Mouse (Mus musculus) inflammation-experienced regulatory T-cells, adult 6 months (primary cell): Measurements from ENCODE around the gene Cyb561a3. TPM values are rescaled to one million over a fixed set of nuclear protein-coding genes. Genes with fewer than 3 reads are reported as not detected.

Source experiments
- polyA plus RNA-seq, 3 experiments: library from polyadenylated mRNA; unstranded; fragments of 100-300 nt; shearing (Covaris generic); gene quantifications; one replicate each; pipeline ENCODE4 v1.2.1; 2017

Gene Cyb561a3
- polyA plus RNA-seq, 3 experiments from 2014 or later: 31.7 to 42.7 (median 34.1) TPM

Other genes with a start within 250 kb of the Cyb561a3 start
- under 1 TPM in 1 of 3 experiments, not detected in 2; 0.05 TPM for gene Syt7, start 188.1 kb upstream of the Cyb561a3 start, polyA plus RNA-seq
- not detected for gene Lrrc10b, start 119.7 kb upstream of the Cyb561a3 start, polyA plus RNA-seq
- gene Ppp1r32, start 94.2 kb upstream of the Cyb561a3 start, polyA plus RNA-seq: under 1 TPM in 2 of 3 experiments, not detected in 1; 0.30 to 0.73 TPM
- 10 to 100 TPM; 44.3 to 78.6 (median 67.6) TPM for gene Cpsf7, start 51.9 kb upstream of the Cyb561a3 start, polyA plus RNA-seq
- gene Sdhaf2, start 51.0 kb upstream of the Cyb561a3 start, polyA plus RNA-seq: 10 to 100 TPM; 87.1 to 95.9 (median 94.8) TPM
- gene Tmem216, start 20.9 kb upstream of the Cyb561a3 start, polyA plus RNA-seq: 10 to 100 TPM in 1 of 3 experiments, 1 to 10 TPM in 2; 5.3 to 11.9 (median 9.8) TPM
- gene Tmem138, start 190 bp downstream of the Cyb561a3 start, polyA plus RNA-seq: 10 to 100 TPM; 17.8 to 20.5 (median 18.6) TPM
- gene Ddb1, start 28.2 kb downstream of the Cyb561a3 start, polyA plus RNA-seq: 100 to 1,000 TPM in 2 of 3 experiments, 10 to 100 TPM in 1; 94.0 to 107 (median 105) TPM
- 10 to 100 TPM in 1 of 3 experiments, 1 to 10 TPM in 2; 8.4 to 10.7 (median 9.5) TPM for gene Tkfc, start 28.5 kb downstream of the Cyb561a3 start, polyA plus RNA-seq
- gene Vwce, start 57.0 kb downstream of the Cyb561a3 start, polyA plus RNA-seq: under 1 TPM in 1 of 3 experiments, not detected in 2; 0.79 TPM
- not detected for gene Pga5, start 100.9 kb downstream of the Cyb561a3 start, polyA plus RNA-seq
- 10 to 100 TPM; 11.4 to 15.9 (median 14.1) TPM for gene Vps37c, start 111.6 kb downstream of the Cyb561a3 start, polyA plus RNA-seq
- 100 to 1,000 TPM; 355 to 487 (median 480) TPM for gene Cd5, start 161.8 kb downstream of the Cyb561a3 start, polyA plus RNA-seq